Mouse (Mus musculus) liver (tissue): ENCODE measurements around the gene Cep152.
A peak's percentile ranks its signal among the peaks of the same experiment; 100 is the strongest.

Experiments
- DNase-seq: peaks from one replicate; pipeline ENCODE4 v3.0.0-alpha.2; 2020; ENCODE audit warnings: mixed read lengths

The Cep152 gene

DNA sequence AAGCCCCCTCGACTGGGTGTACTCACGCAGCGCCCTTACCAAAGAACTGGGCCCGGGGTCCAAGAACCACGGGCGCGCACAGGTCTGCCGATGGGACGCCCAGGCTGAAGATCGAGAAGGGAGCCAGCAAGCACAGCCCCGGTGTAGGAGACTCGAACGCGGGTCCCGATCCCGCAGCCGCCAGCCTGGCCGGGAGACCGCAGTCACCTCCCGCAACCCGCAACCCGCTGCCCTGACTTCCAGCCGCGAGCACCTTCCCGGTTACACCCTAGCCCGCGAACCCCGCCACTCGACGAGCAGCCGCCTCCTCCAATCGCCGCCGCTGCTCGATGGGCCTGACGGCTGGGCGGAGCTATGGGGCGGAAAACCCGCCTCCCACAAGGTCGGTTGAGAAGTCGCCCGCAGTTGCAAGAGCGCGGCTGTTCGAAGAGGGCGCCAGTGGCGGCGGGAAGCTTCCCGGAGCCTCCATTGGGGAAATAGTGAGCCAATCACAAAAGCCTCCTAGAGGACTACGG lies at the start of gene Cep152:
Gene Cep152, minus strand, starts transcription at position 277 of the 515 bp plus-strand sequence.
- peak; percentile 98 for DNase-seq

DNA sequence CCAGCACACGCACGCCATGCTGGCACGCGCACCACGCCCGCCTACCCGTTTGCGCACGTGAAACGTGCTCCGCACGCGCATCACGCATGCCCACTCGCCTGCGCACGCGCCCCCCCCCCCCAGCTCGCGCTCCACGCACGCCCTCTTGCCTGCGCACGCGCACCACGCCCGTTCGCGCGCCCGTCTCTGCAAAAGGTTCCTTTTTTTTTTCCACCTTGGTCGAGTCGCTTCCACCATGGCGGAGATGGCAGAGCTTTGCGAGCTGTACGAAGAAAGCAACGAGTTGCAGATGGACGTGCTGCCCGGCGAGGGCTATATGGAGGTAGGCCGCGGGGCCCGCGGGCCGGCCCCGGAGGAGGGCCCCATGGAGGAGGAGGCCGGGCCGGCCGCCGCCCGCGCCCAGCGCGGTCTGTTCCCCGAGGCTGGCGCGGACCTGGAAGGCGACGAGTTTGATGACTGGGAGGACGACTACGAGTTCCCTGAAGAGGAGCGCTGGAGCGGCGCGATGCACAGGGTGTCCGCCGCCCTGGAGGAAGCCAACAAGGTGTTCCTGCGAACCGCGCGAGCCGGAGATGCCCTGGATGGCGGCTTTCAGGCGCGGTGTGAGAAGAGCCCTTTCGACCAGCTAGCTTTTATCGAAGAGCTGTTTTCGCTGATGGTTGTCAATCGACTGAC lies 48.2 kb upstream of the Cep152 start, which contains the start of gene Eid1:
Gene Eid1, plus strand, starts transcription at position 139 of the 675 bp plus-strand sequence.
- peak; percentile 88 for DNase-seq

DNA sequence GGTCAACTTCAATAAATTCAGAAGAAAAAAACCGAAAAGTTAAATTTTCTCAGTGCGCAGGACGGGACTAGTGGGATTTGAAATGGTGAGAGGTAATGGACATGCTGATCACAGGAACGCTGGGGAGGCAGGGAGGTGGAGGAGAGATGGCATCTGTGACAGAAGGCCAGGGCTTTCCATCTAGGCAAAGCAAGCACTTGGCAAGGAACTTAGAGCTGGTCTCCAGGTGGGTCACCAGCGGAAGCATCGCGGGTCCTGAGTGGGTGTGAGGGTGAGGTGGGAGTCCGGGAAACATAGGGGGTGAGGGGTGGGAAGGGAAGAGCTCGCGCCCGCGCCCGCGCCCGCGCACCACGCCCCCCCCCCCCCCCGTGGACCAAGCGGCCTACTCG lies 47.6 kb upstream of the Cep152 start:
- DNase-seq = no peak

DNA sequence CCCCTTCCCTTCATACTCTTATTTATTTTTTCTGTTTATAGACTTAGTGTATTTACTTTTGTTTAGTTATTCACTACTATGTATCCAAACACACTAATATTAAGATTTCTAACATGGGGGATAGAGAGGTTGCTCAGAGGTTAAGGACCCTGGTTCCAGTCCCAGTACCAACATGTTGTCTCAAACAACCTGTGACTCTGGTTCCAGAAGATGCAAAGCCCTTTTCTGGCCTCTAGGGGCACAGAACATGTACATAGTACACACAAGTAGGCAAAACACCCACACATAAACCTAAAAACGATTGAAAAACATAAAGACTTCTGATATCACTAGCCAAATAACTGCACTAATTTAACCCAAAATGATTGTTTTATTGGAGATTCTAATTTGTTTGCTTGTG lies 45.9 kb upstream of the Cep152 start:
- DNase-seq = no peak

DNA sequence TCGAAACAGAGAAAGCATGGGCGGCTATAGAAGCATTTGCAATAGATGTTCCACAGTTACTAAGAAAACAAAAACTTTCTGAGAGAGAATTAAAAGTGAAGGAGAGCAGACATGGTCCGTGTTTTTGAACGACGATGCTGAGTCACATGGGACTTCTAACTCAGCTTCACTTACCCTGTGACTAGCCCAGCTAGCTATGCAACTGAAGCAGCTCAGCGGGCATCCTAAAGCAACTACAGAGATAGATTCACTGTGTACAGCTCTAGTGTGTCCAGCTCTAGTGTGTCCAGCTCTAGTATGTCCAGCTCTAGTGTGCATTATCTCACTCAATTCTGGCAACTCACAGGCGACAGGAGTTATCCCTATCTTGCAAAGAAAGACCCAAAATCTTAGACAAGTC lies 42.8 kb upstream of the Cep152 start:
- DNase-seq = no peak

DNA sequence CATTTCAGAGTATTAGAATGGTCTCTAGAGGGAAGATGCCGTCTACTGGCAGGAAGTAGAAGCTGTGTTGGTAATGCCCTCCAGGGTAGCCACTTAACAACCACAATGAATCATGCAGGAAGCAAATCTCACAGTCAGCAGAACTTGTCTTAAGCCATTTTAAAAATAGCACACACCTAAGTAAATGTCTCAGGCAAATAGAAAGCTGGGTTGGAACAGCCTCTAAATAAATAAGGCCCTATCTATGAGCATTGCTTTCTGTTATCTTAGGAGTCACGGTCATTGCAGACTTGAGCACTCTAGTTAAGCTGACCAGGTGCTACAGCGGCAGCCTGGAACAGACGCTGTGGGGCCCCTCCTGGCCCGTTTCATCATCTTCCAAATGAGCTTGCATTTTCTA lies 42.3 kb upstream of the Cep152 start:
- DNase-seq = peak; percentile 59

DNA sequence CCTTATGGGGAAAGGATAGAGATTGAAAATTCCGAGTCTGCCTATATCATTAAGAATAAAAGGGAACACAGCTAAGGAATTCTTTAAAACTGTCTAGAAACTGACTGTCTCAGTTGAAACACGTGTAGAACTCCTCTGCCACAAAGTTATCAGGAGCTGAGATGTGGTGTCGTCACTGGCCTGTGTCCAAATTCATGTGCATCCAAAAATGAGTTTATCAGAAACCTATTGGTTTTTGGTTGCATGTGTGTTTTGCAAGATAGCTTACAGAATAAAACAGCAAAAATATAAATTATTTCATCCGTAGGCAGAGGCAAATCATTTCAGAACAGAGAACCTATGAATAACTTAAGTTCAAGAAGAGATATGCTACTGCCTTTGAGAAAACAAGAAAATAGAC lies 41.8 kb upstream of the Cep152 start:
- peak; percentile 39 for DNase-seq

DNA sequence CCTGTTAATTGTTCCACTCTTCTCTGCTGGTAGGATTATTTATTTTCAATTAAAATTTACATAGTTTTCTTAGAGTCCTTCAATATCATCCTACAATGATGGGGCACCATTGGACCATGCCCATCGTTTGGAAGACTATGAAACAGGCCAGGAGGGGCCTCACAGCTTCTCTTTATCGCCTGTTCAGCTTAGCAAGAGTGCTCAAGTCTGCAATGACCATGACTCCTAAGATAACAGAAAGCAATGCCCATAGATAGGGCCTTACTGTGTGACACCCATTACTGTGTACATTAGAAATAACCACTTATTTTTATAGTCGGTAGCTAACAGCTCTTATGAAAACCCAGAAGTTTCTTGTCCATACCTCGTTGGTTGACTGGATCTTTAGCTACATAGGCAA lies 41.0 kb upstream of the Cep152 start:
- DNase-seq = peak; percentile 61

DNA sequence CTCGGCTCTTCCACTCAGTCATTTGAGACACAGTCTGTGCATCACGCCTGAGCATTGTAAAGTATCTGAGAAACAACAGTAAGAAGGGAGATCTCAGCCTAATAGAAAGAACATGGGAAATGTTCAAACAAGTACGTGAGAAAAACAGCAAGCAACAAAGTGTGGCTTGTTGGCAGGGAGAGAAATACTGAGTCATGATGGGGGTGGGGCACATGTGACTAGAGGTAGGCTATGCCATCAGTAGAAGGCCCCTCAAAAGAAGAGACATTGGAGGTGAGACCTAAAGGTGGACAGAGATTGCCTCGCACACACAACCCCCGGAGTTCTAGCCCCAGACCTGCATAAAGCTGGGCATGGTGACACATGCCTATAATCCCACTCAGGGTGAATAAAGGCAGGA lies 40.3 kb upstream of the Cep152 start:
- peak; percentile 64 for DNase-seq

DNA sequence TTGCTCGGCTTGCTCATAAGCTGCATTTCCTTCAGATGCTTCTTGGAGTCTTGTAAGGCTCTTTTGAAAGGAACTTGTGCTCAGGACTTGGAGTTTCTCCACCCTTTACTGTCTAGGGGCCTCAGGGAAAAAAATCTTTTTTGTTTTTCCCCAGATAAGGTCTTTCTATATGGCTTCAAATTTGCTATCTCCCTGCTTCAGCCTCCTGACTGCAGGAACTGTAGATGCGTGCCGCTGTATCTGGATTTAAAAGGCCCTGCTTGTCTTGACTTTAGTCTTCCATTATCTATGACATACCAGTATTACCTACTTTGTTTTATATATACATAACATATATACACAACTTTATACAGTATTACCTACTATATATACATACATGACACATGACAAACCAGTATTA lies 37.6 kb upstream of the Cep152 start:
- no peak for DNase-seq

DNA sequence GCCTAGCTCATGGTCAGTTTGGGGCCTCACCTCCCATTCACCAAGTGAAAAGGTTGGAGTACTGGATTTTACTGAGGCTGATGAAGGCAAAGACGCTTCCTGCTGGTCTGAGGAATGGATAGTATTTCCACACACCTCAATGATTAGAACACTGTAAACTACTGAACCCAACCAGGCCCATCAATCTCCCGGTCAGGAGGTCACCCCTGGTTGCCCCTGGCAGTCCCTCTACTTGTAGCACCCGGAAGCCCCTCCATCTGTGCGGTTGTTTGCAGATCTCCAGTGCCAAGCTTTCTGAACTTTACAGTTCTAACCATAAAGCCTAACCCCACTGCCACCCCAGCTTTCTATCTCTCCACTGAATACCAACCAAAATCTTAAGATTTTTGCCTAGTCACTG lies 36.2 kb upstream of the Cep152 start:
- DNase-seq = no peak

DNA sequence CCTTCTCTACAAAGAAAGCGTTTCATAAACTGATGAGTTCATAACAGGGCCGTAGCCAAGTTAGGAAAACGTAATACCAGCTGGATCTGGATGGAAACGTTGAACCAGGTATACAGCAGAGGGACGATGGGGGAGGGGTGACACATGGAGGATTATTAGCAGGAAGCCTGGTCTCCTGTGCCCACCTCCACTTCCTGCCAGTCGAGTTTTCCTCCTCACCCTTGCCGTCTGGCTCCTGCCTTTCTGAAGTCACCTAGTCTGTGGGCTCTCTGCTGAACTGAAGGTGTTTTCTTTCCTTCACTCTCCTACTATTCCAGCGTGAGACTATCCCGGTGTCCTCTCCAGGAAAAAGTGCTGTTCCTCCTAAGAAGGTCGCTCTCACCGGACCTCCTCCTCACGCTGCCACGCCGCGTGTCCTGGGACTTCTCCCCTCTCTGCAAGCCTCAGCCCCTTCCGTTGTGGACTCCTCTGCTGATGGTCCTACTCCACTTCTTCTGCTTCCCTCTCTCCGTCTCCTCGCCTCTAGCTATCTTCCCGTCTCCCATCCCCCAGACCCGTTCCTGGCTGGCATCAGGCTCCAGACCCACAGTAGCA lies 35.7 kb upstream of the Cep152 start:
- DNase-seq = no peak

DNA sequence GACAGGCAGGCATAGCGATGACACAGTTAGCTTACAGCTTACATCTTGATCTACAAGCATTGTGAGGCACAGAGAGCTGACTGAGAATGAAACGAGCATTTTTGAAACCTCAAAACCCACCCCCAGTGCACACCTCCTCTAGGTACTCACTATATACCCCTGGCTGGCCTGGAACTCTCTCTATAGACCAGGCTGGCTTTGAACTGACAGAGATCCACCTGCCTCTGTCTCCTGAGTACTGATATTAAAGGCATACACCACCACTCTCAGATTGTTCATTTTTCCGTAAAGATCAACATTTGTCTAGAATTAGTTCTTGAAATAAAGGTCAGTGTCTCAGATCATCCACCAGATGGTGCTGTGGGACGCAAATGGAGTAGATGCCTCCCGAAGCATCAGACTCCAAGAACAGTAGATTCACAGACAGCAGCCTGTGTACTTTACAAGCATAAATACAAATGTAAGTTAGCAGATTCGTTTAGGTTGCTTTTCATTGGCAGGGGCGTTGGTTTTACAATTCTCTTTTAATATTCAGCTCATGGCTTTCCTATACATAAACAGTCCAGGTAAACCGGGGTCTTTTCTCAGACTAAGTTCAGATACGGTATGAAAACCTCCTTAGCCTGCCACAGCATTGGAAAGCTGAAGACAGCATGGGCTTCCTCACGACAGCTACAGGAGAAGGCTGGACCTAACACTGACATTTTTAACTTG lies 35.1 kb upstream of the Cep152 start:
- peak; percentile 72 for DNase-seq

DNA sequence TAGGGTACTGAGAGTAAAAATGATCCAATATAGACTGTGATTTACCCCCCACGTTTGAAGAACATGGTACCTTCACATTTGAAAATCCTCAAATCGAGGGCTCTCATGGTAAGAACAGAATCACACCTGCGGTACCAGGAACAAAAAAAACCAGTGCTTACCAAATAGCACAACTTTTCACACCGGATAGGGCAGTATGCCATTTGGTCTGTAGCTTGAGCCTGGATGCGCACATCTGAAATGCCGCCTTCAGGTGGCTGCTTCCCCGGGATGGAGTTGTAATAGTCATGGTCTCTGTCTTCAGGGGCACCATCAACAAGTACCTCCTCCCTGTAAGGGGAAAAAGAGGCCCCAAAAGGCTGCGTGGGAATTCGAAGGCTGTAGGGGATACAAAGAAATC lies 30.5 kb upstream of the Cep152 start:
- no peak for DNase-seq

DNA sequence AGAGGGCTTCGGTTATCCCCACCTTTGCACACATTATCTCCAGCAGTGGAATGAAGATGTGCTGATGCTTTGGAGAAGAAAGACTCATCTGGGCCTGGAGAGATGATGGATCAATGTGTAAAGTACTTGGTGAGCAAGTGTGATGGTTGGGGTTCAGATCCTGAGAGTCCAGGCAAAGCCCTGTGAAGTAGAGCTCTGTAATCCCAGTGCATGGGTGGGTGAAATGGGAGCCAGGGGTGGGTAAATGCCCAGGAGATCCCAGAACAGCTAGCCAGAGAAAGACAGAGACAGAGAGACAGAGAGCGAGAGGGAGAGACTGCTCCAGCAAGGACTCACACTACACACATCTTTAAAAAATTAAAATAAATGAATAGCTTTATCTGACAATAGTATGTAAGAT lies 28.4 kb upstream of the Cep152 start:
- DNase-seq = no peak

DNA sequence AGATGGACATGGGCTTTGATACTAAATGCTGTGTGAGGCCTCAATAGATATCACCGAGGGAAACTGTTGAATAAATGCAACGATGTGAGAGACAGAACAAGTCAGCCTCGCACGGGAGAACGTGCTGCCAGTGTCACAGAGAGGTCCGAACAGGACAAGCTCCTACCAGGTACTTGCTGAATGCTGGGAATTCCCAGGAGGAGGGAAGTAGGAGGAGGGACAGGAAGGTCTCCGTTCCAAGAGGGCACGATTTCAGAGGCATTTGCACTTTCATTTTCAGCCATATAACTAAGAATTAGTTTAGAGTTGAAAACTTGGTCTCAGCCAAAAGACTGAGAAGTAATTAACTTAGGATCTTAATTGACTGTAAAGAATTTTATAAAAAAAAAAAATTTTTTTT lies 26.6 kb upstream of the Cep152 start:
- DNase-seq = no peak

DNA sequence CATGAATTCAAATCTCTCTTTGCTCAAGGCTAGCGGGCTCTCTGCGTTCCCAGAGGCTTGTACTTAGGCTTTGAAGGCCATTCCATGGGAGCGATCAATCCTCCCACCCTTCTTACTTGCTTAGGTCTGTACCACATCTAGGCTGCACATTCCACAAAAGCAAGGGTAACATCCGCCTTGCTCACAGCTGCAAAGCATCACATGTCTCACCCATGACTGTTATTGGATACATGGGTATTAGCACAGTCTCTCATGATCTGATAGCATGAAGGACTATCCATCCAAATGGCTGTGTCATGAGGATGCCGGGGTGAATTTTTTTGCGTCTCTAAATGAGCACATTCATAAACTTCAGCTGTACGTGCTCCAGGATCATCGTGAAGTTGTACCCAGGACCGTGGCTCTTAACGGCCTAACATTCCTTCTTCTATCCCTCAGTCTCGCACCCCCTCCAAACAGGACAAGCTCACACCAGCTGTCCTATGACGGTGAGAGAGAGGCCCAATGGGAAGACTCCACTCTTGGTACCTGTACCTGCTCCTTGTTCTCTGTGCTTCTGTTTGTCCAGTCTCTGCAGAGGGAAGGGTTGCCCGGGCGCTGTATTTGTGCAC lies 25.9 kb upstream of the Cep152 start:
- no peak for DNase-seq

DNA sequence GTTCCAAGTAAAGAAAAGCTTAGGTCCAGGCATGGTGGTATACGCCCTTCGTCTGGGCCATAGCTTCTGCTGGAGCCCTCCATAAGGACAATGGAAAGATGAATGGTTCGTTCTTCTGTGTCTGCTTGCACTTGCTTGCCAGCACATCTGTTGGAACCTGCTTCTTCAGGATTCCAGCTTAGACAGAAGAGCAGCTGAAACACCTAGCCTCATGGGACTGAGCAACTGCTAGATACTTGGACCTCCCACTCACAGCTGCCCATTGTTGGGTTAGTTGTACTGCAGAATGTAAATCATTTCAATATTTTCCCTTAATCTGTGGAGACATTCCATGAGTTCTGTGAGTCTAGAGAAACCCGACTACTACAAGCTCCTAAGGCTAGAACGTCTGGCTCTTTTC lies 25.1 kb upstream of the Cep152 start:
- DNase-seq = no peak

DNA sequence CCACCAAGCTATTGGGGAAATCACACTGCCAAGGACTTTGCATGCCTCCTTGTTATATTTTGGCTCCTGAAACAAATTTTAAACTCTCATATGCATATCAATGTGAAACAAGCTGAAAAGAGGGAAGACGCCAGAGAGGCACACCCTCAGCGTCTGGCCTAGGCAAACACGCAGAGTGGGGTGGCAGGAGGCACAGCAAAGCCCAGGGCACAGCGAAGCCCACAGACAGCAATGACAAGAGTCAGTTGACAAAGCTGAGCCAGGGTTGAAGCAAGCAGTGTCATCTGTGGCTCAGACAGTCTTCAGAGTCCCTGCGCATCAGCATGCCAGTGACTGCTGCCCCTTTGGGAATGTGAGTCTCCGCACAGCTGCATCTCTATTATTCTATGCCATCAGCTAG lies 20.0 kb upstream of the Cep152 start:
- DNase-seq = no peak

DNA sequence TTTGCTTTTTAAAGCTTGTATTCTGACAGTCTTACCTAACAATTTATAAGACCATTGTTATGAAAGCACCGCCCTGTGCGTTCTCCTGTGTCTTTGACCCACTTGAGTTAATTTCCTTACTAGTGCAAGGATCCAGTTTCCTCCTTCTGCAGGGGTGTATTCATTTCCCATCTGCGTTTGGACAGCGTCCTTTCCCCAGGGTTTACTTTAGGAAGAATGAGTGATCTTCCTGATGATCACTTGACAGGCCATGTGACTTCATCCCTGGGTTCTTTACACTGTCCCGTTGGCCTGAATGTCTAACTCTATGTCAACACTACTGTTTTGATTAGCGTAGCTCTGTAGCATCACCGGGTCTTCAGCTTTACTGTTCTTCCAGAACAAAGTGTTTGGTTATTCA lies 12.4 kb upstream of the Cep152 start:
- DNase-seq = no peak

DNA sequence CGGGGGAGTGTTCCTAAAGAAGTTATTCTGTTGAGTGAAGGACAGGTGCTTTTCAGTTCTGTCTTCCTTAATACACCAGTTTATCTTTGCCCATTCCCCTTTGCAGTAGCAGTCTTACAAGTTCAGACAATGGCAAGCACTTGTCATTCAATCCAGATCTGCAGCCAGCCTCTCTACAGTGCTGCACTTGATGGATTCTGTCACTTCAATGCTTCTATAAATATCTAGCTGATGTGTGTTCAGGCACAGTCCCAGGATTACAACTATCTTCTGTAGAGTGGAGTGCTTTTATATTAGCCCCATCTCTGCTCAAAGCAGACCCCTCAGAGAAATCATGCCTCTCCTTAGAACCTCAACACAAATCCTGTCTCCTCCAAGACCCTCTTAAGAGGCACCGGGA lies 5.1 kb upstream of the Cep152 start:
- DNase-seq = no peak

DNA sequence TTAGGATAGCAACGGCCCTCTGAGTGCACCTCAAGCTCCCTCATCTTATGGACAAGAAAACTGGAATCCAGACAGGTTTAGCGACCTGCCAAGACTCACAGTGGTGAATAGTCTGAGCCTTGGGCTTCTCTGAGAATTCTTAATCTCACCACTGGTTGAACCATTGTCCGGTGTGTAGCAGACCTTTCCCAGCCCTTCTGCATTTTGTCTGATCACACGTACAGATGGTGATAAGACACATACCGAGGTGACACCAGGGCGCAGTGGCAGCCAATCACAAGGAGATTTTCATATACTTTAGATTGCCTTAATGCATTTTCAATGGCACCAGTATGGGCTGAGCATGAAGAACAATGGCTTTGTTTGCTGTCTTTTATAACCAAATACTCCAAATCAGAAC lies 3.6 kb upstream of the Cep152 start:
- no peak for DNase-seq

DNA sequence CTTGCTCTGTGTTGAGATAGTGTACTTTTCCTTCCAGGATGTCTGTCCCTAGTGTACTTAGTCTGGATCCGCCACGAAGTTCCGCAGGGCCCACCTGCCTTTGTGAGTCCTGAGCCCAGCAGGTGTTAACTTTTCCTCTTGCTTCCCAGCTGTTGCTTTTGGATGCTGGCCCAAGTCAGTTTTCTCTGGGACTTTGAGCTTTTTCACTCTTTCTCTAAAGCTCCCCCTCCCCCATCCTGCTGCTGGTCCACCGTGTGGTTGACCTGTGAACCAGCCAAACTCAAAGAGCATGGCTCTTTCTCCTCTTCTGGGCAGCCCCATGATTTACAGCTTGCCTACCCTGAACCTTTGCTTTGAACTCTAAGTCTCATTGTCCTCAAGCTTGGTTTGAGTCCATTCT lies 1.6 kb upstream of the Cep152 start:
- DNase-seq = peak; percentile 29
